Mouse (Mus musculus): Measurements from ENCODE around the gene Tbc1d23. TPM values are rescaled to one million over a fixed set of nuclear protein-coding genes. Genes with fewer than 3 reads are reported as not detected.
"Not testable (repeated sequence)": the region's sequence is repeated elsewhere in the genome, so short reads cannot be mapped to it uniquely, and the experiment has no call there.

Tbc1d23 gene
- 10 to 100 TPM; 14.7 to 17.8 TPM for total RNA-seq (2021)
- long read RNA-seq, experiment 1, partial matches to known transcripts = 0 of 6 reads
- long read RNA-seq, experiment 1, other reads (novel, unspliced or antisense) = 2 of 6 reads
- long read RNA-seq, experiment 2, transcript Tbc1d23-203 (19 exons, 3,112 nt) = major isoform, 16 of 23 reads
- long read RNA-seq, experiment 2, partial matches to known transcripts = 1 of 23 reads
- long read RNA-seq, experiment 2, other reads (novel, unspliced or antisense) = 5 of 23 reads

DNA sequence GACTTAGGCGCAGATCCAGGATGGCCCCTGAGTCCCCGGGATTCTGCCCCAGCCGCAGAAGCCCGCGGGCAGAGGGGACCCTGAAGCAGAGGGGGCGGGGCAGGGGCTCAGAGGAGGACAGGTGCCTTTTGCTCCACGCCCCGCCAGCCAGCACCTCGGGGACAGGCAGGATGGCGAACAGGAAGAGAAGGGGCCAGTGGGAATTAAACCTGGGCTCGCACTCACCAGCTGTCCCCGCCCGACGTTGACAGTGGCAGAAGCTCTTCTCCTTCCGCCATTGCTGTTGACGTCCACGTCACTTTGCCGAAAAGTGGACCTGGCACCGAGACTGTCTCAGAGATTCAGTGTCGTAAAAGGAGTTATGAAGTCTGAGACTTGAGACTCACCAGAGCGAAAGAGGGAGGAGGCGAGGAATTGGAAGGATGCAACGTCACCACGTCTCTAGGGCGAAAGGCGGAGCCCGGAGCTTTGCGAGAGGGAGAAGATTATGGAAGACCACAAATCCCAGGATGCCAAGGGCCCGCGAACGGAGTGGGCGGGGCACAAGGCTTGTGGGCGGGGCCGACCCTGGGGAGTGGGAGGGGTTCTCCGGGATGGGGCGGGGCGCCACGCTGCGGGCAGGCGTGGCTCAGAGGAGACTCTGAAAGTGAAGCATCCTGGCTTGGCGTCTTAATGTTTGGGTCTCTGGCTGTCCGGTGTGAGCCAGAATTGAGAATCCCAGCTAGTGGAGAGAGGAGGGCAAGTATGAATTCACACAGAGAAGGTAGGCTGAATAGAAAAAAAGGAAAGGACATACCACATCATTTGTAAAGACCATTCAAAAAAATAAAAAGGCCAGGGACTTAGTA lies at the start of gene Tbc1d23:
Gene Tbc1d23 (minus strand): TSS at position 416 of the 848 bp plus-strand sequence.
- DNase-seq = peak; percentile 97

DNA sequence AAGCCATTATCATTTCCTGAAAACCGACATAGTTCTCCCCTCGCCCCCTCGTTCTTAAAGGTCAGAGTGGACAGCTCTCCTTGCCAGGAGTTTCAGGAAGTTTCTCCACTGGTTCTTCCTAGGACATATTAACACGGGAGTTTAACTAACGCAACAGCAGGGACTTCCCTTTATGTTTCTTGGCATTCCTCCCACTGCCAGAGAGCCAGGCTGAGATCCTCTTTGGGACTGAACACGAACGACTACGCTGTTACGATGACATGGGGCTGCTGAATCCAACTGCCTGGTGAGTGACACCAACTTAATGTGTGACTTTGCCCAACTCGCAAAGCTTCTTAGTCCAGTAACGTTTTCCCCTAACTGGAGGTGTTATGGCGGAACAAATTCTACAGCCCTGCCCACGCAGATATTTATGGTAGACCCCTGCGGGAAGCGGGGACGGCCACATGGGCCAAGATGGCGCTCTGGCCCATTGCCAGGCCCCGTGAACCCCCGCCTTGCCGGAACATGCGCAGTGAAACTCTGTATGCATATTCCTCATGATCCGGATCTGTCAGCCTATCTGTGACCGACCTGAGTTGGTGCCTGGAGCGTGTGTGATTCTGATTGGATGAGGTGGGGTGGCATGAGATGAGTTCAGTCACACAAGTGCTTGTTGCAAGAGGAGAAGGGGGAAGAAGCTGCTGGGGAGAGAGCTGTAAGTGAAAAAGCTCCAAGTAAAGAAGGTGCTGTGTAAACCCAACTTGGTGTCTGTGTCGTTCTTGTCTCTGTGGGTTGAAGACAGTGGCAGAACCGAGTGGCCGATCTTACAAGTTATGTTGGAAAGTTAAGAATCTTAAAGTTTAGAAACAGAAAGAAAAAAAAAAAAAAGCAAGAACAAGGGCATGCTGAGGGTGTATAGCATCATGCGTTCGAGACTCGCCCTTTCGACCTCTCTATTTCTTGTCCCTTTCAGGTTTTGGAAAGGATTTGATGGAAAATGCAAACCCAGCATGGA lies 49.2 kb upstream of the Tbc1d23 start:
- no peak for DNase-seq

DNA sequence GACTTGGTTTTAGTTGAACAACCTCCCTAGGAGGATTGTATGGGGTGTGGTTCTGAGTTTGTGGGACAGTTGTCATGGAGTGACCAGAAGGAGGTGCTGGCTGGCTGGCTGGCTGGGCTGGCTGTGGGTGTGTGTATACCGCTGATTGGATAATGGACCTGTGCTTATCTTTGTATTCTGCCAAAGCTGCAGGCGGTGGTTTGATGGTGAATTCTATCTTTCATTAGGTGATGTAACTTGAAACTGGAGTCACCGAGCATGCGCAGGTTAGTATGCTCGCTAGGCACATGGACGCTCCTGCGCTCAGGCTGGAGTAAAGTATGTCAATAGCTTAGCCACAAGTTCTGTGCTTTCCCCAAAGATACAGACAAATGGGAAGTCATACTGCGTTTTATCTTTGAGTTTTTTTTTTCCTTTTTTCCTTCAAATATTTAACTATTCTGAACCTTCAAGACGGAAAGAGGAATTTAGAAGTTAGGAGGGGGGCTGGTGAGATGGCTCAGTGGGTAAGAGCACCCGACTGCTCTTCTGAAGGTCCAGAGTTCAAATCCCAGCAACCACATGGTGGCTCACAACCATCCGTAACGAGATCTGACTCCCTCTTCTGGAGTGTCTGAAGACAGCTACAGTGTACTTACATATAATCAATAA lies 47.8 kb upstream of the Tbc1d23 start:
- no peak for DNase-seq

DNA sequence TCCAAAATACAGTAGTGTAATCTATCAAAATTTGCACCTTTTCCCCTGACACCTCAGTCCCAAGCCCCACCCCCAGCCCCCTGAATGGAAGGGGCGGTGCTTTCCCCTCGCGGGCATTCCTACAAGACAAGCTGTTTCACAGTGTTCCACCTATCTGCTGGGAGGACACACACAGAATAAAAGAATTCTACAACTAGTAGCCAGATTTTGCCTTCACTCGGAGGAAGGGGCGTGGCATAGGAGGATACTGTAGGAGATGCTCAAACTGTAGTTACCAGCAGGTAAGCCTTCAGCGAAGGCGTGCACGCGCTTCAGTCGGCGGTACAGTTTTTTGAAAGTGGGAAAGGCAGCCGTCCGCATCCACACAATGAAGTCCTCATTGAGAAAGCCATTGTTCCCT lies 38.4 kb upstream of the Tbc1d23 start:
- no peak for DNase-seq

DNA sequence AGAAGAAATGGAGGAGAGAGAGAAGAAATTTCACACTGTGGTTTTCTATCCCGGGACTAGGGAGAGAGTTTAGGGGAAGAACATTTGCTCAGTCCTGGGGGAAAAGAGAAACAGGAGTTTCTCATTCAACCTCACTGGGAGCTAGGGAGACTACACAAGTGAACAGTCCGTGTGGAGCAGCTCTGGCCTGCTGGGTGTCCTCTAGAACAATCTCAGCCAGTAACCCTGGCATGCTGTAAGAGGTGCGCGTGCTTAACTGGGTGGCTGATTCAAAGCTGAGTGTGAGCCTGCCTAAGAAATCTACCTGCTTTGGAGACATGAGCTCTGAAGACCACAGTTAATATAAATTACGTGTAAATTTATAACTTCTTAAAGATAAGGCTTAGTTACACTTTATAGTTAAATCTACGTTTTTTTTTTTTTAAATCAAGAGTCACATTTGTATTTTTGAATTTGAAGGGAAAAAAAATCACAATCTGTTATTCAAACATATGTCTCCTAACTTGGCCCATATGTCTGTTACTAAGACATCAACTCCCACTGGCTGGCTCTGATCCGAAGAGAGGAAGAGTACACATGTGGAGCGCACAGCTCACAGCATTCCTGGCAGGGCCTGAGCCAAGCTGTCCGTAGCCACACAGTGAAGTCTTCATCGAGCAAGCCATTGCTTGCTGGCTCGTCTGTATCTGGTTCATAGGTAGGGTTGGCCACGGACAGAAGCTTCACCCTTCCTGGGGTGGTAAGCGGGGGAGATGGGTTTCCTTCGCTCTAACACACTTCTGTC lies 36.9 kb upstream of the Tbc1d23 start:
- DNase-seq = no peak

DNA sequence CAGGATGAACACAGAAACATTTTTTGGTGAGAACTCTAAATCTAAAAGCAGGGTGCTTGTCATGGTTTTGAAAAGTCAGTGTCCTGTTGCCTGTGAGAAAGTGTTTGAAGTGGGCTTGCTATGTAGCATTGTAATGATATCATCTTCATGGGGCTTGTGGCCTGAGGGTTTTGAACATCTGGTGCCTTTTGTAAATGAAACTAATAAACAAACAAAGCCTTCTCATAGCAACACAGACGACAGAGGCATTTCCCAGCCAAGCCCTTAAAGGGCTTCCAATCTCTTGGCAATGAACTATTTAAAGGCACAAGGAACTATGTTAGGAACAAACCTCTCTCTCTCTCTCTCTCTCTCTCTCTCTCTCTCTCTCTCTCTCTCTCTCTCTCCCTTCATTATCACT lies 35.8 kb upstream of the Tbc1d23 start:
- no peak for DNase-seq

DNA sequence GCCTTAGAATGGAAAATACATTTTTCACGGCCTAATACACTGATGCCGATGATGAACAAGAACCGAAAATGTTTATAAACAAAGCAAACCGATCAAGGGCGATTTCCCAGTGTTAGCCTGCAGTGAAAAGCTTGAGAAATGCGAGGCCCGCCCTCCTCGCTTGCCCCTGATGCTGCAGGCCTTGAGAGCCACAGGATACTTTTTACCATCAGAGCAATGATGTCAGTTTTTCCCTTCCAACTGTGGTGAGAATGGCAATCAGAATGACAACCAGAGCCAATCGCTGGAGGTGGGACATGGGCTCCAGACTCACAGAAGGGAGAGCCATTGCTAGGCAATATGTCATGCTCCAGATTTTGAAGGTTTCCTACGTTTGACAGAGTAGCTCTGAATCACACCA lies 28.8 kb upstream of the Tbc1d23 start:
- no peak for DNase-seq

DNA sequence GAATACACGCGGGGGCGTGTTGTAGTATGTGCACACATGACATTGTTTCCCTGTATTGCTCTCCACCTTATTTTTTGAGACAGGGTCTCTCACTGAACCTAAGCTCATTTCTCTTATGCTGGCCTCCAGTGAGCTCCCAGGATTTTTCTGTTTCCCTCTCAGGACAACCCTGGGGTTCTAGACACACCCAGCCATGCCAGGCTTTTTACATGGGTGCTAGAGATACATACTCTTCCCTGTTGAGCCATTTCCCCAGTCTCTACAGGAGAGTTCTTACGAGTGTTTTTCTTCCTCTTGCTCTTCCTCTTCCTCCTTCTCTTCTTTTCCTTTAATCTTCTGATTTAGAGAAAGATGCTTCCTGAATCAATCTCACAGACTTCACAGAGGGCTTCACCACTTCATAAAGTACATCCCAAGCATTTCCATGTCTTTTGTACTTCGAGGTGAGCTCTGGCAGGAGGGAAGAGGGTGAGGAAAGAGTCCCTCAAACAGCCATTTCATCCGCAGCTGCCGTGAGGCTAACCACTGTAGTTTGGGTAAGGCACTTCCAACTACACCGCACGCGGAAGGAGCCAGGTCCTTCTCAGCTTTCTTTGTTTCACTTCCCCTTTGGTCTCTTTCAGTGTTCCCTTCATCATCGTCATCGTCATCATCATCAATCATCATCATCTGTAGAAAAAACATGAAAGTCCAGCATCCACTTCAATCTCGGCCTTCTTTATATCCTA lies 28.2 kb upstream of the Tbc1d23 start:
- DNase-seq = no peak

DNA sequence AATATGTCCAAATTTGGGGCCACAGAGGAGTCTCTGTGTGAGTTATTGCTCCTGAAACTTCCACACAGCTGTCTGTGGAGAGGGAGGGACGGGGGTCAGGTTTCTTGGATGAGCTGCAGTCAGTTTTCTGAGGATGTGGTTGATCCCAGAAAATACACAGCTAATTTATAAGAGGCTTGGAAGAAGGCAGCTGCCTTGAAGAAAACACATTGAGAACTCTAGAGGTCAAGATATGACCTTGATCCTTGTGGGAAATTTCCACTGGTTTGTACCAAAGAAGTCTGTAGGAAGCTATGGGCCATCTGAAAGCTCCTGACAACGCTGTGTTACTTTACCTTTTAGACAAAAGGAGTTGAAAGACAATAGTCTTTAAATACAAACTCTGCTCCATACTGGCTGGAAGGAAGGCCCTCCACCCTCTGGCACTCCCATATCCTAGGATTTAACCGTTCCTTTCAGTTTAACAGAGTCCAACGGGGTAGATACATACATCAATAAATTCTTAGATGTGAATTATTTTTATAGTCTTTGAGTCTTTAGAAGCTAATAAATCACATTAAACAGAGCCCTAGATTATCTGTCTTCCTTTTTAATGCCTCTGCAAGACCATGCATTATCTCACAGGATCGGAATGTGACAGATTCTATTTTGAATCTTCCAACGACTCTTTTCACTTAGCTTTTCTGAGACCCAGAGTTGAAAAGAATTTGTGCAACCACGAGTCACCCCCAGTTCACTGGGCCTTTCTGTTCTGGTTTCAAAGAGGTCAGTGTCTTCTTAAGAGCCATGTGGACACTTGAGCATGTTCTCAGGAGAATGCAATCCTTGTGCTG lies 20.5 kb upstream of the Tbc1d23 start:
- peak; percentile 36 for DNase-seq

DNA sequence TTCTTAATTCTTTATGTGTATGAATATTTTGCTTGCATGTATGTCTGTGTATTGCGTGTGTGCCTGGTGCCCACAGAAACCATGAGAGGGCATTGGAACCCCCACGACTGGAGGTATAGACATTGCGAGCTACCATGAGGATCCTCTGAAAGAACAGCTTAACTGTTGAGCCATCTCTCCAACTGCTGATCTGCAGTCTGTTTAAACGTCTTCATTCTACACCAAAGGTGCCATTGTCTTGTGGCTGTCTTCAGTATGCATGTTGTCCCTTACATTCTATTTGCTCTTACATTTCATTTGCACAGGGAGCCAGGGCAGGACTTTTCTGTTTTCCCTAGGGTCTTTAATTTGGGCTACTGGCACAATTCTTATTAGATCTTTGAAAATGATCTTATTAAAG lies 19.7 kb upstream of the Tbc1d23 start:
- DNase-seq = no peak

DNA sequence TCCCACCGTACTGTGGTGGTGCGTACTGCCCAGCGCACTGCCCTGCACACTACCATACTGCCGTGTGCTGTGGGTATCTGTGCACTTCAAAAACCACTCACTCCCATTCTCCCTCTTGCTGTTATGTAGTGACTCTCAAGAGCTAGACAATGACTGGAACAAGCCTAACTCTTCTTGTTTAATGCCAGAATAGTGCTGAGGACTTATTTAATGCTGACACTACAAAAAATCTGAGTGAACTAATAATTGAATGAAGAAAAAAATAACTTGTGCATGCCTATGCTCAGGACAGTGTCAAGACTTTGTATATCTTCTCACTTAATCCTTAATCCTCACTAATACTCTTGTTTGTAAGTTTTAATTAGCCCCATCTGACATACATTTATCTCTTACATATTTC lies 16.2 kb upstream of the Tbc1d23 start:
- no peak for DNase-seq

DNA sequence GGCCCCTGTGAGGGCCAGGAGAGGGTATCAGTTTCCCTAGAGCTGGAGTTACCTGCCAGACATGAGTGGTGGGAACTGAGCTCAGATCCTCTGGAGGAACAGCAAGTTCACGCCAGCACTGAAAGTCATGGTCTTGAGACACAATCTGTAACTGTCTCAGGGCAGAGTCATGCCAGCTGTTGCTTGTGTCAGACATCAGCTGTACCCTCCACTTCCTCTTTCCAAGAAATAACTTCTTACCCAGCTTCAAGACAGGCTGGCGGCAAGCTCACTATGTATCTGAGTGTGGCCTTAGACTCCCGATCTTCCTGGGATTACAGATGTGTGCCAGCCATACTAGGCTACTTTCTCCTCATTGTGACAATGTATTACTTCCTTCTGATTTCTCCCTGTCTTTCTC lies 15.3 kb upstream of the Tbc1d23 start:
- no peak for DNase-seq

DNA sequence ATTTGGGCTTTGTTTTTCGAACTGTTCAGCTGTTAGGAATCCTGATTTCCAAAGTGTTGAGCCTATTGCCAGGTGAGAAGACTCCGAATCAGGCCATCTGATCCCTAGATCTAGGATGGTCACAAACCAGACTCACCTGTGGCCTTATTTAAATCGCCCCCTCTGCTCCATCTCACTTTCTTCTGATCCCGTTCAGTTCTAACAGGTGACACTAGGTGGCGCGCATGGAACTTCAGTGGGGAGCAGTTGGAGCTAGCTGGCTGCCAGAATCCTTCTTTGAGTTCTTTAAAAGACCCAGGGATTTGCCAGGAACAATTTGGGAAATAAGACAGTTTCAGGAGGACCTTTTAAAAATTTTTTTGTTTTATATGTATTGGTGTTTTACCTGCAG lies 12.5 kb upstream of the Tbc1d23 start:
- peak; percentile 67 for DNase-seq

DNA sequence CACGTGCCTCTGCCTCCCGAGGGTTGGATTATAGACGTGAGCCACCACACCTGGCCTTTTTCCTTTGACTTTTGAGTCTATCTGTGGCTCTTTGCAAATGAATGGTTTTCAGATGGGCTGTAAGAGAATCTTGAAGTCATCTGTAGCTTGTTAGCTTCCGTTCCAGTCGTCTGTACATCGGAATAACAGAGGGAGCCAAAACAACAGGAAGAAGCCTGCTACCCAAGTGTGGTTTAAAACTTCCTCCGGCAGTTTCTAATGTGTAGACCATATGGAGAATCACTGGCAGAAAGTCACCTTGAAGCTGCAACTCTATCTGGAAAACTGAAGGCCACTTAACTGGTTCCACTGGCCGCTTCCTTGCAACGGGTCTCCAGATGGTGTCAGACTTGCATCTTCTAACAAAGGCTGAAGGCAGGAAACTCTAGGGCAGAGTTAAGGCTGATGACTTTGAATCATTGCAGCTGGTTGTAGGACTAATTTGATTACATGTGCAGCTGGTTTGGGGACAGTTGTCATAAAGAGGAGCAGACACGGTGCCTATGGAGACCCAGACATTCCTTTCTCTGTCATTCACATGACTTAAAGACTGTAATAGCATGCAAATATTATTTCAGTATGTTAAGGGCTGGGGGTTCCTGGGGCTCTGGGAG lies 12.0 kb upstream of the Tbc1d23 start:
- peak; percentile 33 for DNase-seq

DNA sequence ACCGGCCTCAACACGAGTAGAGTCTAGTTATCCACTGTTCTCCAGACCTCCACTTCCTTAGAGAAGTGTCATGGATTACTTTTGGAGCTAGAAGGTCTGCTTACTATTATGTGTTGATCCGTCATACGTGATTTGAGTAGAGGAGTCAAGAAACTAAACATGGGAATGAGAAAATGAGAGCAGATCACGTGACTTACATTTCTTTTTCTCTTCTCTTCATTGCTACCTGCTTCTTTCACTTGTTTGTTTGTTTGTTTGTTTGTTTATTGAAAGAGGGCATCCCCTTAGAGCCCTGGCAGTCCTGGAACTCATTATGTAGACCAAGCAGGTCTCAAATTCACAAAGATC lies 11.5 kb upstream of the Tbc1d23 start:
- no peak for DNase-seq

DNA sequence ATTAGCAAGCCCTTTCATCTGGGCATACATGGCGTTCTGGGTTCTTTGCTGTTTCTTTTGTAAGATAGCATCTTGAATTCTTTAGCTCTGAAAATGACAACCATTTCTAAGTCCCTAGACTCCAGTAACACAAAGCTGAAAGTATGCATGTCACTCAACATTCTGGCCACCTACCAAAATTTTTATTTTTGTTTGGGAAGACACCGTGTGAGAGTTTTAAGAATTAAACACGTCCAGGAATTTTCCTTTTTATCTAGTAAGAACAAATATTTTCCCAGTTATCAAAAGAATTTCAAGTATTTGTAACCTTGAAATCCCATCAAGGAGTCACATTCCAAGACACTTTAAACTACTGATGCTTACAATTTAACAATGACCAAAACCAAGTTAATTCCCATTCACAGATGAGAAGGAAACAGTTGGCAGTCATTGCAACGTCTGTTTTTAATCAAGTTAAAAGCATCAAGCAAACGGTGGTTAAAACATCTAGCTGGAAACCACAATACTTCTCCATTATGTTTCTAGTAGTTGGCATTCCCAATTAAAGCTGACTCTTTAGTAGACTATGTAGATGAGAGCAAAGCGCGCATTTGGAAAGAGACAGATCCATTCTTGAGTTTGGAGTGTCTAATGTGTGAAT lies 4.7 kb upstream of the Tbc1d23 start:
- DNase-seq = no peak

DNA sequence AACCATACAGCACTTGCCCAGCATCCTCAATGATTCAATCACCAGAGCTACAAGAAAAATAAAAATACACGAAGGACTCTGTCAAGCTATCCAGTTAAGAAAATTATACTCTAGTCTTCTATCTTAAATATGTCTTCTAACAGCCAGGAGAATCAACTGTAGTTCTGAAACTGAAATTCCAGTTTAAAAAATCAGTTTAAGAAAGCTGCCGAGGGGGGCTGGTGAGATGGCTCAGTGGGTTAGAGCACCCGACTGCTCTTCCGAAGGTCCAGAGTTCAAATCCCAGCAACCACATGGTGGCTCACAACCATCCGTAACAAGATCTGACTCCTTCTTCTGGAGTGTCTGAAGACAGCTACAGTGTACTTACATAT lies 620 bp upstream of the Tbc1d23 start:
- DNase-seq = not testable (repeated sequence)

DNA sequence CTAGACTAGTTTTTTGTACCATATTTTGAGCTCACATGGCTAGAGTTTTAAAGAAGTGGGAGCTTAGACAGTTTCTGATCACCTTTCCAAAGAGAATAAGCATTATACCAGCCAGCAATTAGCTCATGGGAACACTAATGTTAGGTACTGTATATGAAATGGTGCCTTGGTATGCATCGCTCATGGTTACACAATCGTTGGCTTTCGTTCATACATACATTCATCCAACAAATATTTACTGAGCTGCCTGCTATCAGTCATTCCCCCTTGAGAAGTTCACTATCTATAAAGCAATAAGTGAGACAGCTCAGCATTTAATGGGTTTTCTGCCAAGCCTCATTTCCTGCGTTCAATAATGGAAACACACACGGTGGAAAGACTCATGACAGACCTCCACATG lies 4.9 kb downstream of the Tbc1d23 start:
- DNase-seq = no peak

DNA sequence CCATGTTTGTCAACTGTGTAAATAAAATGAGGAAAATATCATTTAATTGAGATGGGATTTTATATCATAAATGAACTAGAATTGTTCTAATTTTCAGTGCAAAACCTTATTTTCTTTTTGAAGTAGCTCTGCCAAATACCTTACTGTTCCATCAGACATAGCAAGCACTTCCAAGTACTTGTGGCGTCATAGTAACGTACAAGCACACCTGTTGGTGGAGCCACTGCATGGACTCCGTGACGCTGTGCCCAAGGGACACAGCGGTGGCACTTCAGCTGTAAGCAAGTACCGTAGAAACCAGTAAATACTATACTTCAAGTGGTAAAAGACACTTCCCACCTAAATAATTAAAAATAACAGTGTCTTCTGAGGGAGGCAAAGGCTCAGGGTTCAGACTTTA lies 10.9 kb downstream of the Tbc1d23 start:
- no peak for DNase-seq

All from gastrocnemius, postnatal 25 days (tissue).